Mouse (Mus musculus): Measurements from ENCODE around the gene Irx6. TPM values are rescaled to one million over a fixed set of nuclear protein-coding genes. Genes with fewer than 3 reads are reported as not detected.

The Irx6 gene
- total and polyA plus RNA-seq, 2 experiments = not detected

- TF ChIP-seq POLR2A (IDR thresholded peaks at IDR 0.05; ENCODE audit: extremely low read depth, insufficient read depth, low read length) (no peak), CTCF (IDR thresholded peaks at IDR 0.05; ENCODE audit: low read depth, low read length) (no peak)
- DNase-seq (ENCODE audit: extremely low read depth, low read depth, low spot score) = no peak
- no peaks in the 10 kb centered on the region for H3K36me3 ChIP-seq (ENCODE audit: control insufficient read depth, insufficient read depth, low read length)
- whole genome bisulfite sequencing = 66% methylated on average over 4 of the region's 4 CpGs
- H3K27ac ChIP-seq (replicated peaks; ENCODE audit: insufficient read depth, low read depth, low read length) = no peak overlapping the region
- no peaks in the 10 kb centered on the region for H3K27me3 ChIP-seq (ENCODE audit: control insufficient read depth, insufficient read depth, low read length)
- no peaks in the 10 kb centered on the region for H3K4me1 ChIP-seq (ENCODE audit: control insufficient read depth, insufficient read depth, low read length)
- H3K4me3 ChIP-seq (ENCODE audit: insufficient read depth, low read depth, low read length) = no peak overlapping the region
- H3K79me2 ChIP-seq (ENCODE audit: control insufficient read depth, insufficient read depth, low read length) = no peaks in the 10 kb centered on the region
- H3K9ac ChIP-seq (ENCODE audit: low read depth, low read length) = no peak overlapping the region
These were observed 9.9 kb upstream of the Irx6 start for GRCm38 (mm10) chr8:92664207-92664606.

DNA sequence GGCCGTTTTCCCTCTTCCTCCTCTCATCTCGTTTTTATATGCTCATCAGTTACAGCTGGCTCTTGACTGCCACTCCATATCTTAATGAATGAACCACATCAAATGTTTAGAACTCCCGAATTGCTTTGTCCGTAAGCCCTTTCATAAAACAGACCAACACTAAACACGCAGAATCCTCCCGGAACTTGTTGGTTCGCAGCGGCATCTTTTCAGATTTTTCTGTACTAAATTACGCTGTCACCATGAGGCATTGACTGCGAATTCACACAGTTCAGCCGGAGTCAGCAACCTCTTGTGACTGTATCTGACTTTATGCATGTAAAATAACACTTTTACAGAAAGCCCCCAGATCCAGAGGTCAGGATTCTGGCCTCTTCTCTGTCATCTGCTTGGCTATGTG lies 3.9 kb upstream of the Irx6 start:
- H3K36me3 ChIP-seq (ENCODE audit: control insufficient read depth, insufficient read depth, low read length) = no peaks in the 10 kb centered on the region
- no peaks in the 10 kb centered on the region for H3K4me1 ChIP-seq (ENCODE audit: control insufficient read depth, insufficient read depth, low read length)
- peaks cover 6% of the 10 kb centered on the region; the same call in 1 of the 2 replicates for H3K27me3 ChIP-seq (ENCODE audit: control insufficient read depth, insufficient read depth, low read length)
- no peaks in the 10 kb centered on the region for H3K79me2 ChIP-seq (ENCODE audit: control insufficient read depth, insufficient read depth, low read length)
- WGBS = 78% methylated on average over 11 of the region's 11 CpGs
- TF ChIP-seq CTCF (IDR thresholded peaks at IDR 0.05; ENCODE audit: low read depth, low read length) (no peak), POLR2A (IDR thresholded peaks at IDR 0.05; ENCODE audit: extremely low read depth, insufficient read depth, low read length) (no peak)
- no peak overlapping the region for H3K4me3 ChIP-seq (ENCODE audit: insufficient read depth, low read depth, low read length)
- no peak overlapping the region for H3K27ac ChIP-seq (replicated peaks; ENCODE audit: insufficient read depth, low read depth, low read length)
- no peak overlapping the region for H3K9ac ChIP-seq (ENCODE audit: low read depth, low read length)
- DNase-seq (ENCODE audit: extremely low read depth, low read depth, low spot score) = no peak

GRCm38 (mm10) chr8:92670656-92671195 lies 3.4 kb upstream of the Irx6 start:
- 65% methylated on average over 12 of the region's 12 CpGs for WGBS
- no peak for DNase-seq (ENCODE audit: extremely low read depth, low read depth, low spot score)
- TF ChIP-seq CTCF (IDR thresholded peaks at IDR 0.05; ENCODE audit: low read depth, low read length) = no peak
- Histone ChIP-seq H3K4me3 (ENCODE audit: insufficient read depth, low read depth, low read length) (no peak overlapping the region), H3K27ac (replicated peaks; ENCODE audit: insufficient read depth, low read depth, low read length) (no peak overlapping the region), H3K27me3 (ENCODE audit: control insufficient read depth, insufficient read depth, low read length) (peaks cover 6% of the 10 kb centered on the region; the same call in 1 of the 2 replicates), H3K36me3 (ENCODE audit: control insufficient read depth, insufficient read depth, low read length) (no peaks in the 10 kb centered on the region), H3K79me2 (ENCODE audit: control insufficient read depth, insufficient read depth, low read length) (no peaks in the 10 kb centered on the region), H3K9ac (ENCODE audit: low read depth, low read length) (no peak overlapping the region), H3K4me1 (ENCODE audit: control insufficient read depth, insufficient read depth, low read length) (no peaks in the 10 kb centered on the region)

- H3K79me2 ChIP-seq (ENCODE audit: control insufficient read depth, insufficient read depth, low read length) = no peaks in the 10 kb centered on the region
- no peak for TF ChIP-seq CTCF (IDR thresholded peaks at IDR 0.05; ENCODE audit: low read depth, low read length)
- no peak for TF ChIP-seq POLR2A (IDR thresholded peaks at IDR 0.05; ENCODE audit: extremely low read depth, insufficient read depth, low read length)
- no peaks in the 10 kb centered on the region for H3K4me1 ChIP-seq (ENCODE audit: control insufficient read depth, insufficient read depth, low read length)
- no peaks in the 10 kb centered on the region for H3K36me3 ChIP-seq (ENCODE audit: control insufficient read depth, insufficient read depth, low read length)
- H3K27ac ChIP-seq (replicated peaks; ENCODE audit: insufficient read depth, low read depth, low read length) = no peak overlapping the region
- no peak for DNase-seq (ENCODE audit: extremely low read depth, low read depth, low spot score)
- H3K27me3 ChIP-seq (ENCODE audit: control insufficient read depth, insufficient read depth, low read length) = peaks cover 6% of the 10 kb centered on the region; the same call in 1 of the 2 replicates
- WGBS = 87% methylated on average over 4 of the region's 4 CpGs
- no peak overlapping the region for H3K4me3 ChIP-seq (ENCODE audit: insufficient read depth, low read depth, low read length)
- no peak overlapping the region for H3K9ac ChIP-seq (ENCODE audit: low read depth, low read length)
These were observed 2.2 kb upstream of the Irx6 start for GRCm38 (mm10) chr8:92671892-92672291.

- no peaks in the 10 kb centered on the region for H3K36me3 ChIP-seq (ENCODE audit: control insufficient read depth, insufficient read depth, low read length)
- no peak for TF ChIP-seq POLR2A (IDR thresholded peaks at IDR 0.05; ENCODE audit: extremely low read depth, insufficient read depth, low read length)
- TF ChIP-seq CTCF (IDR thresholded peaks at IDR 0.05; ENCODE audit: low read depth, low read length) = no peak
- no peak overlapping the region for H3K4me3 ChIP-seq (ENCODE audit: insufficient read depth, low read depth, low read length)
- H3K4me1 ChIP-seq (ENCODE audit: control insufficient read depth, insufficient read depth, low read length) = no peaks in the 10 kb centered on the region
- H3K27ac ChIP-seq (replicated peaks; ENCODE audit: insufficient read depth, low read depth, low read length) = no peak overlapping the region
- WGBS = 7% methylated on average over 11 of the region's 11 CpGs
- peaks cover 6% of the 10 kb centered on the region; the same call in 1 of the 2 replicates for H3K27me3 ChIP-seq (ENCODE audit: control insufficient read depth, insufficient read depth, low read length)
- no peaks in the 10 kb centered on the region for H3K79me2 ChIP-seq (ENCODE audit: control insufficient read depth, insufficient read depth, low read length)
- H3K9ac ChIP-seq (ENCODE audit: low read depth, low read length) = no peak overlapping the region
- DNase-seq (ENCODE audit: extremely low read depth, low read depth, low spot score) = no peak
These were observed 987 bp upstream of the Irx6 start for GRCm38 (mm10) chr8:92673101-92673500.

- TF ChIP-seq POLR2A (IDR thresholded peaks at IDR 0.05; ENCODE audit: extremely low read depth, insufficient read depth, low read length) (no peak), CTCF (IDR thresholded peaks at IDR 0.05; ENCODE audit: low read depth, low read length) (no peak)
- peaks cover 6% of the 10 kb centered on the region; the same call in 1 of the 2 replicates for H3K27me3 ChIP-seq (ENCODE audit: control insufficient read depth, insufficient read depth, low read length)
- no peak for DNase-seq (ENCODE audit: extremely low read depth, low read depth, low spot score)
- no peak overlapping the region for H3K9ac ChIP-seq (ENCODE audit: low read depth, low read length)
- no peaks in the 10 kb centered on the region for H3K36me3 ChIP-seq (ENCODE audit: control insufficient read depth, insufficient read depth, low read length)
- H3K4me1 ChIP-seq (ENCODE audit: control insufficient read depth, insufficient read depth, low read length) = no peaks in the 10 kb centered on the region
- no peaks in the 10 kb centered on the region for H3K79me2 ChIP-seq (ENCODE audit: control insufficient read depth, insufficient read depth, low read length)
- 3% methylated on average over 30 of the region's 30 CpGs for WGBS
- H3K27ac ChIP-seq (replicated peaks; ENCODE audit: insufficient read depth, low read depth, low read length) = no peak overlapping the region
- H3K4me3 ChIP-seq (ENCODE audit: insufficient read depth, low read depth, low read length) = no peak overlapping the region
These were observed 389 bp upstream of the Irx6 start for GRCm38 (mm10) chr8:92673555-92674243.
